Mouse (Mus musculus): ENCODE data around the gene Btbd19.
A peak's percentile ranks its signal among the peaks of the same experiment; 100 is the strongest.

Gene Btbd19

GRCm38 (mm10) chr4:117133817-117134600 lies 8.5 kb upstream of the Btbd19 start, which contains the start of gene Plk3:
TSS of gene Plk3 (minus strand) at chr4:117133963.
- peak; percentile 98 for DNase-seq

GRCm38 (mm10) chr4:117133366-117133796 lies 7.9 kb upstream of the Btbd19 start:
- DNase-seq = peak; percentile 28

- no peak for DNase-seq
Measured at GRCm38 (mm10) chr4:117132794-117133143, 7.2 kb upstream of the Btbd19 start.

- DNase-seq = no peak
Measured at GRCm38 (mm10) chr4:117131890-117132793, 6.6 kb upstream of the Btbd19 start.

GRCm38 (mm10) chr4:117131198-117131597 lies 5.7 kb upstream of the Btbd19 start:
- no peak for DNase-seq

- no peak for DNase-seq
Measured at GRCm38 (mm10) chr4:117130790-117131189, 5.3 kb upstream of the Btbd19 start.

- DNase-seq = no peak
Measured at GRCm38 (mm10) chr4:117127991-117128686, 2.6 kb upstream of the Btbd19 start.

- no peak for DNase-seq
Measured at GRCm38 (mm10) chr4:117126675-117127290, 1.3 kb upstream of the Btbd19 start, which contains the start of gene Tctex1d4. TSS of gene Tctex1d4 (plus strand) at chr4:117126794.

- peak; percentile 78 for DNase-seq
Measured at GRCm38 (mm10) chr4:117125910-117126674, 567 bp upstream of the Btbd19 start.

- peak; percentile 80 for DNase-seq
Measured at GRCm38 (mm10) chr4:117124518-117125347, 792 bp downstream of the Btbd19 start.

- DNase-seq = no peak
Measured at GRCm38 (mm10) chr4:117124218-117124517, 1.4 kb downstream of the Btbd19 start.

- DNase-seq = no peak
Measured at GRCm38 (mm10) chr4:117123546-117124217, 1.8 kb downstream of the Btbd19 start.

- DNase-seq = no peak
Measured at GRCm38 (mm10) chr4:117122209-117122608, 3.3 kb downstream of the Btbd19 start.

- peak; percentile 92 for DNase-seq
Measured at GRCm38 (mm10) chr4:117120445-117121414, 4.8 kb downstream of the Btbd19 start.

GRCm38 (mm10) chr4:117120052-117120444 lies 5.5 kb downstream of the Btbd19 start:
- no peak for DNase-seq

- no peak for DNase-seq
Measured at GRCm38 (mm10) chr4:117119636-117120035, 5.9 kb downstream of the Btbd19 start.

- DNase-seq = no peak
Measured at GRCm38 (mm10) chr4:117117931-117118330, 7.6 kb downstream of the Btbd19 start.

- peak; percentile 79 for DNase-seq
Measured at GRCm38 (mm10) chr4:117115592-117115991, 9.9 kb downstream of the Btbd19 start.

GRCm38 (mm10) chr4:117113237-117113636 lies 12.3 kb downstream of the Btbd19 start:
- no peak for DNase-seq

Data from thymus, postnatal 14 days (tissue).